Mouse (Mus musculus) brain, embryonic 14.5 days (tissue): ENCODE data around the gene Xrcc4. TPM values are rescaled to one million over a fixed set of nuclear protein-coding genes. Genes with fewer than 3 reads are reported as not detected.
"Not testable (repeated sequence)": the region's sequence is repeated elsewhere in the genome, so short reads cannot be mapped to it uniquely, and the experiment has no call there.

Source experiments
- DNase-seq: peaks from one replicate; pipeline ENCODE4 v3.0.0-alpha.2; 2011; ENCODE audit warnings: low read depth
- CTCF ChIP-seq: fragments of 200-500 bp; IDR thresholded peaks from 2 replicates; pipeline ENCODE4 v1.5.1; 2012; ENCODE audit warnings: inconsistent platforms, mild to moderate bottlenecking, moderate library complexity, borderline replicate concordance; ENCODE audit not compliant: insufficient read depth, insufficient read length; ENCODE audit errors: extremely low read depth
- POLR2A ChIP-seq: fragments of 200-500 bp; IDR thresholded peaks from 2 replicates; pipeline ENCODE4 v1.6.1; 2012; ENCODE audit warnings: mild to moderate bottlenecking, inconsistent platforms, borderline replicate concordance; ENCODE audit not compliant: poor library complexity, insufficient read depth, insufficient read length, severe bottlenecking; ENCODE audit errors: extremely low read depth
- polyA plus RNA-seq: library from polyadenylated mRNA; depleted of rRNA; stranded (reverse); fragments of >200 nt; gene quantifications from 2 replicates; pipeline ENCODE4 v1.2.3, GENCODE M21; 2012; rRNA removed

Gene Xrcc4
- 5.9 and 6.1 TPM in 2 replicates for polyA plus RNA-seq

- no peak for TF ChIP-seq CTCF
- TF ChIP-seq POLR2A: peak; percentile 53; the same call in 1 of the 2 replicates
- DNase-seq: peak; percentile 99
Observed at GRCm38 (mm10) chr13:90088962-90089824, at the start of gene Xrcc4, which contains the start of gene Tmem167. TSS of gene Xrcc4 (minus strand) at chr13:90089608. TSS of gene Tmem167 (plus strand) at chr13:90089123.

GRCm38 (mm10) chr13:90136156-90136910, 46.9 kb upstream of the Xrcc4 start:
- DNase-seq: peak; percentile 91
- TF ChIP-seq POLR2A: no peak
- TF ChIP-seq CTCF: no peak

GRCm38 (mm10) chr13:90111681-90112080, 22.3 kb upstream of the Xrcc4 start:
- TF ChIP-seq POLR2A (no peak), CTCF (no peak)
- no peak for DNase-seq

- not testable (repeated sequence) for DNase-seq
Observed at GRCm38 (mm10) chr13:90108746-90109145, 19.3 kb upstream of the Xrcc4 start.

- TF ChIP-seq POLR2A (no peak), CTCF (no peak)
- DNase-seq: no peak
Observed at GRCm38 (mm10) chr13:90106139-90106538, 16.7 kb upstream of the Xrcc4 start.

- TF ChIP-seq POLR2A (no peak), CTCF (no peak)
- no peak for DNase-seq
Observed at GRCm38 (mm10) chr13:90101514-90101913, 12.1 kb upstream of the Xrcc4 start.

GRCm38 (mm10) chr13:90089825-90090183, 396 bp upstream of the Xrcc4 start:
- DNase-seq: no peak
- no peak for TF ChIP-seq POLR2A
- TF ChIP-seq CTCF: no peak

GRCm38 (mm10) chr13:90061877-90062276, 27.5 kb downstream of the Xrcc4 start:
- TF ChIP-seq POLR2A: no peak
- TF ChIP-seq CTCF: no peak

GRCm38 (mm10) chr13:90052408-90052807, 37.0 kb downstream of the Xrcc4 start:
- TF ChIP-seq POLR2A (no peak), CTCF (no peak)
- no peak for DNase-seq

More at GRCm38 (mm10) chr13:90061877-90062276, 27.5 kb downstream of the Xrcc4 start:
- DNase-seq: no peak

GRCm38 (mm10) chr13:90051735-90052134, 37.7 kb downstream of the Xrcc4 start:
- no peak for DNase-seq
- TF ChIP-seq CTCF: no peak
- TF ChIP-seq POLR2A: no peak

GRCm38 (mm10) chr13:90039613-90040012, 49.8 kb downstream of the Xrcc4 start:
- TF ChIP-seq POLR2A: no peak
- TF ChIP-seq CTCF: no peak
- peak; percentile 28 for DNase-seq

GRCm38 (mm10) chr13:90032977-90033376, 56.4 kb downstream of the Xrcc4 start:
- TF ChIP-seq CTCF (no peak), POLR2A (no peak)
- no peak for DNase-seq

GRCm38 (mm10) chr13:90032523-90032922, 56.9 kb downstream of the Xrcc4 start:
- DNase-seq: peak; percentile 59
- TF ChIP-seq POLR2A (no peak), CTCF (no peak)

GRCm38 (mm10) chr13:90030911-90031310, 58.5 kb downstream of the Xrcc4 start:
- DNase-seq: no peak

GRCm38 (mm10) chr13:90012620-90013019, 76.8 kb downstream of the Xrcc4 start:
- no peak for DNase-seq
- TF ChIP-seq CTCF: no peak
- no peak for TF ChIP-seq POLR2A

More at GRCm38 (mm10) chr13:90030911-90031310, 58.5 kb downstream of the Xrcc4 start:
- TF ChIP-seq CTCF (no peak), POLR2A (no peak)
